Mouse (Mus musculus): Measurements from ENCODE around the gene Dtx1. TPM values are rescaled to one million over a fixed set of nuclear protein-coding genes. Genes with fewer than 3 reads are reported as not detected.

Gene Dtx1
- polyA plus RNA-seq, 1 experiment from 2014 or later, result 0.54 TPM

GRCm38 (mm10) chr5:120706541-120706940, 5.2 kb downstream of the Dtx1 start:
- Histone ChIP-seq H3K36me3 (ENCODE audit: control insufficient read depth, insufficient read depth, low read length) (no peaks in the 10 kb centered on the region), H3K27ac (replicated peaks in 1 of 2; ENCODE audit: control insufficient read depth in 1 of 2, insufficient read depth in 1 of 2, low read depth in 2 of 2, low read length in 2 of 2) (no peak overlapping the region), H3K4me3 (ENCODE audit: control insufficient read depth in 1 of 2, insufficient read depth in 1 of 2, low read depth in 1 of 2, low read length in 2 of 2) (no peak overlapping the region), H3K9me3 (ENCODE audit: control insufficient read depth, low read length) (no peaks in the 10 kb centered on the region), H3K4me2 (ENCODE audit: low read length) (no peak overlapping the region; the same call in 1 of the 2 replicates), H3K9ac (ENCODE audit: low read length) (no peak overlapping the region), H3K27me3 (ENCODE audit: control insufficient read depth, insufficient read depth, low read length) (peaks cover 70% of the 10 kb centered on the region), H3K4me1 (ENCODE audit: control insufficient read depth in 2 of 2, insufficient read depth in 2 of 2, low read length in 2 of 2) (peaks cover 3 to 15% of the 10 kb centered on the region in 2 experiments; a peak in 2 of 4 replicates)
- 6% methylated on average over 16 of the region's 16 CpGs for WGBS
- ATAC-seq (ENCODE audit: insufficient number of reproducible peaks, insufficient read depth, low FRiP score, low read depth), result no peak

- Histone ChIP-seq H3K27me3 (ENCODE audit: control insufficient read depth, insufficient read depth, low read length) (peaks cover 68% of the 10 kb centered on the region), H3K27ac (replicated peaks in 1 of 2; ENCODE audit: control insufficient read depth in 1 of 2, insufficient read depth in 1 of 2, low read depth in 2 of 2, low read length in 2 of 2) (no peak overlapping the region), H3K36me3 (ENCODE audit: control insufficient read depth, insufficient read depth, low read length) (no peaks in the 10 kb centered on the region), H3K9me3 (ENCODE audit: control insufficient read depth, low read length) (no peaks in the 10 kb centered on the region), H3K4me2 (ENCODE audit: low read length) (no peak overlapping the region), H3K4me3 (ENCODE audit: control insufficient read depth in 1 of 2, insufficient read depth in 1 of 2, low read depth in 1 of 2, low read length in 2 of 2) (no peak overlapping the region), H3K9ac (ENCODE audit: low read length) (no peak overlapping the region), H3K4me1 (ENCODE audit: control insufficient read depth in 2 of 2, insufficient read depth in 2 of 2, low read length in 2 of 2) (no peaks in the 10 kb centered on the region)
- WGBS, result 45% methylated on average over 6 of the region's 6 CpGs
- no peak for ATAC-seq (ENCODE audit: insufficient number of reproducible peaks, insufficient read depth, low FRiP score, low read depth)
Observed at GRCm38 (mm10) chr5:120704421-120704820, 7.3 kb downstream of the Dtx1 start.

- no peaks in the 10 kb centered on the region for H3K9me3 ChIP-seq (ENCODE audit: control insufficient read depth, low read length)
- H3K4me3 ChIP-seq (ENCODE audit: control insufficient read depth in 1 of 2, insufficient read depth in 1 of 2, low read depth in 1 of 2, low read length in 2 of 2), result no peak overlapping the region
- no peak overlapping the region for H3K27ac ChIP-seq (replicated peaks in 1 of 2; ENCODE audit: control insufficient read depth in 1 of 2, insufficient read depth in 1 of 2, low read depth in 2 of 2, low read length in 2 of 2)
- no peak for ATAC-seq (ENCODE audit: insufficient number of reproducible peaks, insufficient read depth, low FRiP score, low read depth)
- no peaks in the 10 kb centered on the region for H3K36me3 ChIP-seq (ENCODE audit: control insufficient read depth, insufficient read depth, low read length)
- no peak overlapping the region for H3K9ac ChIP-seq (ENCODE audit: low read length)
- no peak overlapping the region for H3K4me2 ChIP-seq (ENCODE audit: low read length)
- 75% methylated on average over 3 of the region's 3 CpGs for WGBS
- H3K27me3 ChIP-seq (ENCODE audit: control insufficient read depth, insufficient read depth, low read length), result peaks cover 65% of the 10 kb centered on the region
- H3K4me1 ChIP-seq (ENCODE audit: control insufficient read depth in 2 of 2, insufficient read depth in 2 of 2, low read length in 2 of 2), result no peaks in the 10 kb centered on the region
Observed at GRCm38 (mm10) chr5:120703660-120704059, 8.1 kb downstream of the Dtx1 start.

GRCm38 (mm10) chr5:120702969-120703368, 8.8 kb downstream of the Dtx1 start:
- no peak overlapping the region for H3K4me2 ChIP-seq (ENCODE audit: low read length)
- H3K36me3 ChIP-seq (ENCODE audit: control insufficient read depth, insufficient read depth, low read length), result no peaks in the 10 kb centered on the region
- WGBS, result 73% methylated on average over 2 of the region's 2 CpGs
- no peaks in the 10 kb centered on the region for H3K9me3 ChIP-seq (ENCODE audit: control insufficient read depth, low read length)
- peaks cover 64% of the 10 kb centered on the region for H3K27me3 ChIP-seq (ENCODE audit: control insufficient read depth, insufficient read depth, low read length)
- ATAC-seq (ENCODE audit: insufficient number of reproducible peaks, insufficient read depth, low FRiP score, low read depth), result no peak
- H3K9ac ChIP-seq (ENCODE audit: low read length), result no peak overlapping the region
- no peaks in the 10 kb centered on the region for H3K4me1 ChIP-seq (ENCODE audit: control insufficient read depth in 2 of 2, insufficient read depth in 2 of 2, low read length in 2 of 2)
- H3K4me3 ChIP-seq (ENCODE audit: control insufficient read depth in 1 of 2, insufficient read depth in 1 of 2, low read depth in 1 of 2, low read length in 2 of 2), result no peak overlapping the region
- no peak overlapping the region for H3K27ac ChIP-seq (replicated peaks in 1 of 2; ENCODE audit: control insufficient read depth in 1 of 2, insufficient read depth in 1 of 2, low read depth in 2 of 2, low read length in 2 of 2)

GRCm38 (mm10) chr5:120702421-120702820, 9.3 kb downstream of the Dtx1 start:
- 81% methylated on average over 4 of the region's 4 CpGs for WGBS
- peaks cover 65% of the 10 kb centered on the region for H3K27me3 ChIP-seq (ENCODE audit: control insufficient read depth, insufficient read depth, low read length)

GRCm38 (mm10) chr5:120700996-120701790, 10.5 kb downstream of the Dtx1 start:
- no peak overlapping the region for H3K9ac ChIP-seq (ENCODE audit: low read length)
- 64% methylated on average over 11 of the region's 11 CpGs for WGBS
- ATAC-seq (ENCODE audit: insufficient number of reproducible peaks, insufficient read depth, low FRiP score, low read depth), result no peak

More at GRCm38 (mm10) chr5:120702421-120702820, 9.3 kb downstream of the Dtx1 start:
- ATAC-seq (ENCODE audit: insufficient number of reproducible peaks, insufficient read depth, low FRiP score, low read depth), result no peak
- no peak overlapping the region for H3K4me3 ChIP-seq (ENCODE audit: control insufficient read depth in 1 of 2, insufficient read depth in 1 of 2, low read depth in 1 of 2, low read length in 2 of 2)
- no peak overlapping the region for H3K27ac ChIP-seq (replicated peaks in 1 of 2; ENCODE audit: control insufficient read depth in 1 of 2, insufficient read depth in 1 of 2, low read depth in 2 of 2, low read length in 2 of 2)
- no peaks in the 10 kb centered on the region for H3K36me3 ChIP-seq (ENCODE audit: control insufficient read depth, insufficient read depth, low read length)
- no peak overlapping the region for H3K9ac ChIP-seq (ENCODE audit: low read length)
- H3K4me1 ChIP-seq (ENCODE audit: control insufficient read depth in 2 of 2, insufficient read depth in 2 of 2, low read length in 2 of 2), result no peaks in the 10 kb centered on the region
- no peak overlapping the region for H3K4me2 ChIP-seq (ENCODE audit: low read length)
- H3K9me3 ChIP-seq (ENCODE audit: control insufficient read depth, low read length), result no peaks in the 10 kb centered on the region

GRCm38 (mm10) chr5:120698801-120699391, 12.8 kb downstream of the Dtx1 start:
- Histone ChIP-seq H3K9ac (ENCODE audit: low read length) (no peak overlapping the region), H3K27me3 (ENCODE audit: control insufficient read depth, insufficient read depth, low read length) (peaks cover 78% of the 10 kb centered on the region), H3K9me3 (ENCODE audit: control insufficient read depth, low read length) (no peaks in the 10 kb centered on the region), H3K4me3 (ENCODE audit: control insufficient read depth in 1 of 2, insufficient read depth in 1 of 2, low read depth in 1 of 2, low read length in 2 of 2) (no peak overlapping the region), H3K4me2 (ENCODE audit: low read length) (no peak overlapping the region), H3K27ac (replicated peaks in 1 of 2; ENCODE audit: control insufficient read depth in 1 of 2, insufficient read depth in 1 of 2, low read depth in 2 of 2, low read length in 2 of 2) (no peak overlapping the region), H3K4me1 (ENCODE audit: control insufficient read depth in 2 of 2, insufficient read depth in 2 of 2, low read length in 2 of 2) (no peaks in the 10 kb centered on the region), H3K36me3 (ENCODE audit: control insufficient read depth, insufficient read depth, low read length) (no peaks in the 10 kb centered on the region)
- WGBS, result 57% methylated on average over 16 of the region's 16 CpGs
- ATAC-seq (ENCODE audit: insufficient number of reproducible peaks, insufficient read depth, low FRiP score, low read depth), result no peak

More at GRCm38 (mm10) chr5:120700996-120701790, 10.5 kb downstream of the Dtx1 start:
- Histone ChIP-seq H3K27me3 (ENCODE audit: control insufficient read depth, insufficient read depth, low read length) (peaks cover 70% of the 10 kb centered on the region), H3K4me2 (ENCODE audit: low read length) (no peak overlapping the region), H3K4me3 (ENCODE audit: control insufficient read depth in 1 of 2, insufficient read depth in 1 of 2, low read depth in 1 of 2, low read length in 2 of 2) (no peak overlapping the region), H3K36me3 (ENCODE audit: control insufficient read depth, insufficient read depth, low read length) (no peaks in the 10 kb centered on the region), H3K9me3 (ENCODE audit: control insufficient read depth, low read length) (no peaks in the 10 kb centered on the region), H3K4me1 (ENCODE audit: control insufficient read depth in 2 of 2, insufficient read depth in 2 of 2, low read length in 2 of 2) (no peaks in the 10 kb centered on the region), H3K27ac (replicated peaks in 1 of 2; ENCODE audit: control insufficient read depth in 1 of 2, insufficient read depth in 1 of 2, low read depth in 2 of 2, low read length in 2 of 2) (no peak overlapping the region)
